Mouse (Mus musculus) liver, embryonic 16.5 days (tissue): ENCODE results near the gene Nbas. TPM values are rescaled to one million over a fixed set of nuclear protein-coding genes. Genes with fewer than 3 reads are reported as not detected.
A peak's percentile ranks its signal among the peaks of the same experiment; 100 is the strongest.

Experiments
- ATAC-seq: fragments of 200-750 bp; cut with Nextera tagmentation; 2 replicates; pipeline ENCODE4 v1.8.0; 2017; ENCODE audit warnings: low read depth, mild to moderate bottlenecking, moderate number of reproducible peaks, moderate library complexity
- H3K27ac ChIP-seq: fragments of 300-500 bp; sonication (generic); 2 replicates; pipeline ENCODE4 v1.5.1; 2014; ENCODE audit warnings: mild to moderate bottlenecking, low read length
- H3K27me3 ChIP-seq: fragments of 300-500 bp; sonication (generic); 2 replicates; pipeline ENCODE4 v1.6.1; 2014; ENCODE audit warnings: low read depth, low read length, mixed read lengths; ENCODE audit not compliant: control insufficient read depth, insufficient read depth
- H3K36me3 ChIP-seq: fragments of 300-500 bp; sonication (generic); 2 replicates; pipeline ENCODE4 v1.6.1; 2014; ENCODE audit warnings: mild to moderate bottlenecking; ENCODE audit not compliant: control insufficient read depth, insufficient read depth
- H3K4me1 ChIP-seq: fragments of 300-500 bp; sonication (generic); 2 replicates; pipeline ENCODE4 v1.6.1; 2014; ENCODE audit warnings: low read depth, low read length, mixed read lengths; ENCODE audit not compliant: control insufficient read depth
- H3K4me2 ChIP-seq: fragments of 300-500 bp; sonication (generic); 2 replicates; pipeline ENCODE4 v1.6.1; 2014; ENCODE audit warnings: low read depth, low read length, mixed read lengths
- H3K4me3 ChIP-seq: fragments of 300-500 bp; sonication (generic); 2 replicates; pipeline ENCODE4 v1.5.1; 2014; ENCODE audit warnings: low read depth, mild to moderate bottlenecking, low read length
- H3K9ac ChIP-seq: fragments of 300-500 bp; sonication (generic); 2 replicates; pipeline ENCODE4 v1.6.1; 2014; ENCODE audit warnings: low read depth, low read length
- H3K9me3 ChIP-seq: fragments of 300-500 bp; sonication (generic); replicated peaks from 2 replicates; pipeline ENCODE4 v1.6.1; 2016; ENCODE audit warnings: low read length; ENCODE audit not compliant: control insufficient read depth
- WGBS: fragments of 180-500 bp; shearing (Covaris S2); extraction: QIAGEN DNeasy Blood & Tissue Kit; methylation state at CpG from one replicate; pipeline ENCODE4 v1.1.7; 2014; ENCODE audit not compliant: insufficient replicate concordance; 5-methylcytosine and 5-hydroxymethylcytosine counted together
- polyA plus RNA-seq: library from polyadenylated mRNA; unstranded; fragments of >200 nt; fragmentation: Nextera tagmentation; extraction: Ambion mirVana; gene quantifications from 2 replicates; pipeline ENCODE4 v1.2.1, GENCODE M21; 2015

The Nbas gene
- polyA plus RNA-seq, 1 experiment from 2014 or later: 5.1 TPM

GRCm38 (mm10) chr12:13539171-13539570, 270.2 kb downstream of the Nbas start:
- no peak overlapping the region for H3K27ac ChIP-seq
- no peaks in the 10 kb centered on the region for H3K9me3 ChIP-seq
- no peaks in the 10 kb centered on the region for H3K4me1 ChIP-seq
- H3K36me3 ChIP-seq: no peaks in the 10 kb centered on the region
- H3K4me3 ChIP-seq: no peak overlapping the region
- 81% methylated on average over 4 of the region's 4 CpGs for WGBS
- H3K4me2 ChIP-seq: no peak overlapping the region
- no peak overlapping the region for H3K9ac ChIP-seq
- no peaks in the 10 kb centered on the region for H3K27me3 ChIP-seq
- no peak for ATAC-seq

GRCm38 (mm10) chr12:13543806-13544205, 274.9 kb downstream of the Nbas start:
- Histone ChIP-seq H3K27me3 (no peaks in the 10 kb centered on the region), H3K9me3 (no peaks in the 10 kb centered on the region), H3K27ac (no peak overlapping the region), H3K9ac (no peak overlapping the region), H3K4me2 (no peak overlapping the region), H3K36me3 (no peaks in the 10 kb centered on the region), H3K4me1 (no peaks in the 10 kb centered on the region), H3K4me3 (no peak overlapping the region)
- ATAC-seq: no peak
- WGBS: 68% methylated on average over 5 of the region's 5 CpGs

GRCm38 (mm10) chr12:13563646-13564289, 294.8 kb downstream of the Nbas start:
- ATAC-seq: no peak
- H3K27ac ChIP-seq: no peak overlapping the region
- no peaks in the 10 kb centered on the region for H3K4me1 ChIP-seq
- H3K27me3 ChIP-seq: no peaks in the 10 kb centered on the region
- no peaks in the 10 kb centered on the region for H3K9me3 ChIP-seq
- H3K4me2 ChIP-seq: no peak overlapping the region
- WGBS: 48% methylated on average over 5 of the region's 5 CpGs
- no peak overlapping the region for H3K4me3 ChIP-seq
- no peak overlapping the region for H3K9ac ChIP-seq
- no peaks in the 10 kb centered on the region for H3K36me3 ChIP-seq

- Histone ChIP-seq H3K9ac (no peak overlapping the region), H3K4me3 (no peak overlapping the region), H3K27ac (no peak overlapping the region), H3K27me3 (no peaks in the 10 kb centered on the region), H3K36me3 (no peaks in the 10 kb centered on the region), H3K9me3 (no peaks in the 10 kb centered on the region), H3K4me1 (no peaks in the 10 kb centered on the region), H3K4me2 (no peak overlapping the region)
- no peak for ATAC-seq
- WGBS: 48% methylated on average over 2 of the region's 2 CpGs
These were observed 295.4 kb downstream of the Nbas start for GRCm38 (mm10) chr12:13564330-13564729.

- Histone ChIP-seq H3K27me3 (no peaks in the 10 kb centered on the region), H3K4me3 (no peak overlapping the region), H3K9me3 (no peaks in the 10 kb centered on the region), H3K4me1 (no peaks in the 10 kb centered on the region), H3K36me3 (no peaks in the 10 kb centered on the region), H3K4me2 (no peak overlapping the region), H3K27ac (no peak overlapping the region), H3K9ac (no peak overlapping the region)
- WGBS: 68% methylated on average over 7 of the region's 7 CpGs
- ATAC-seq: no peak
These were observed 297.5 kb downstream of the Nbas start for GRCm38 (mm10) chr12:13566421-13566820.

- H3K9ac ChIP-seq: no peak overlapping the region
- ATAC-seq: no peak
- 76% methylated on average over 4 of the region's 4 CpGs for WGBS
These were observed 306.2 kb downstream of the Nbas start for GRCm38 (mm10) chr12:13575158-13575557.

GRCm38 (mm10) chr12:13575605-13576600, 307.0 kb downstream of the Nbas start:
- H3K4me2 ChIP-seq: no peak overlapping the region
- peaks cover 3% of the 10 kb centered on the region; the same call in 1 of the 2 replicates for H3K4me1 ChIP-seq
- peak; percentile 48; the same call in 1 of the 2 replicates for ATAC-seq
- H3K36me3 ChIP-seq: no peaks in the 10 kb centered on the region
- no peak overlapping the region for H3K27ac ChIP-seq
- no peaks in the 10 kb centered on the region for H3K27me3 ChIP-seq
- no peak overlapping the region for H3K9ac ChIP-seq
- 61% methylated on average over 5 of the region's 5 CpGs for WGBS
- no peaks in the 10 kb centered on the region for H3K9me3 ChIP-seq
- no peak overlapping the region for H3K4me3 ChIP-seq

More at GRCm38 (mm10) chr12:13575158-13575557, 306.2 kb downstream of the Nbas start:
- H3K4me2 ChIP-seq: no peak overlapping the region
- no peaks in the 10 kb centered on the region for H3K9me3 ChIP-seq
- H3K4me1 ChIP-seq: peaks cover 3% of the 10 kb centered on the region; the same call in 1 of the 2 replicates
- H3K27me3 ChIP-seq: no peaks in the 10 kb centered on the region
- no peak overlapping the region for H3K27ac ChIP-seq
- H3K4me3 ChIP-seq: no peak overlapping the region
- H3K36me3 ChIP-seq: no peaks in the 10 kb centered on the region

- no peak overlapping the region for H3K4me3 ChIP-seq
- no peaks in the 10 kb centered on the region for H3K9me3 ChIP-seq
- no peaks in the 10 kb centered on the region for H3K36me3 ChIP-seq
- no peak overlapping the region for H3K27ac ChIP-seq
- ATAC-seq: no peak
- H3K27me3 ChIP-seq: no peaks in the 10 kb centered on the region
- H3K4me1 ChIP-seq: peaks cover 3% of the 10 kb centered on the region; the same call in 1 of the 2 replicates
- 52% methylated on average over 4 of the region's 4 CpGs for WGBS
- no peak overlapping the region for H3K4me2 ChIP-seq
- H3K9ac ChIP-seq: no peak overlapping the region
These were observed 307.8 kb downstream of the Nbas start for GRCm38 (mm10) chr12:13576761-13577160.

- Histone ChIP-seq H3K4me3 (no peak overlapping the region), H3K9me3 (no peaks in the 10 kb centered on the region), H3K4me2 (no peak overlapping the region), H3K27me3 (no peaks in the 10 kb centered on the region), H3K9ac (no peak overlapping the region), H3K36me3 (no peaks in the 10 kb centered on the region), H3K4me1 (no peaks in the 10 kb centered on the region; the same call in 1 of the 2 replicates), H3K27ac (no peak overlapping the region)
- 58% methylated on average over 1 of the region's 1 CpGs for WGBS
- ATAC-seq: no peak
These were observed 311.9 kb downstream of the Nbas start for GRCm38 (mm10) chr12:13580796-13581195.
